Mouse (Mus musculus) ES-E14 (cell line): Measurements from ENCODE around the gene Cpxm2. TPM values are rescaled to one million over a fixed set of nuclear protein-coding genes. Genes with fewer than 3 reads are reported as not detected.

Experiments
- DNase-seq: peaks from one replicate; pipeline ENCODE4 v3.0.0-alpha.2; 2013; ENCODE audit warnings: low read depth, low spot score
- H3K27ac ChIP-seq: 2 replicates; pipeline ENCODE4 v1.5.1; 2012; ENCODE audit warnings: low read depth, mild to moderate bottlenecking, low read length, moderate library complexity, mixed read lengths; ENCODE audit not compliant: poor library complexity, insufficient read depth, severe bottlenecking
- H3K36me3 ChIP-seq: 2 replicates; pipeline ENCODE4 v1.6.1; 2012; ENCODE audit warnings: mild to moderate bottlenecking, low read length, moderate library complexity, mixed read lengths; ENCODE audit not compliant: control insufficient read depth, poor library complexity, insufficient read depth, severe bottlenecking
- H3K4me1 ChIP-seq, 2 experiments: fragments of 150-350 bp in 1 of 2; sonication (generic) in 1 of 2; 2 replicates each; pipeline ENCODE4 v1.6.1; 2012; ENCODE audit warnings: low read length in 2 of 2, mild to moderate bottlenecking in 1 of 2, mixed read lengths in 1 of 2; ENCODE audit not compliant: control insufficient read depth in 2 of 2, insufficient read depth in 2 of 2, poor library complexity in 1 of 2
- H3K4me3 ChIP-seq, 2 experiments: fragments of 150-350 bp in 1 of 2; sonication (generic) in 1 of 2; 2 replicates each; pipeline ENCODE4 v1.5.1; 2012; ENCODE audit warnings: low read length in 2 of 2, low read depth in 1 of 2, mild to moderate bottlenecking in 1 of 2, mixed read lengths in 1 of 2; ENCODE audit not compliant: insufficient read depth in 1 of 2, poor library complexity in 1 of 2, severe bottlenecking in 1 of 2
- H3K9ac ChIP-seq: 2 replicates; pipeline ENCODE4 v1.6.1; 2012; ENCODE audit warnings: low read depth, mild to moderate bottlenecking, low read length, mixed read lengths; ENCODE audit not compliant: poor library complexity, insufficient read depth, severe bottlenecking
- H3K9me3 ChIP-seq: fragments of 150-350 bp; sonication (generic); 2 replicates; pipeline ENCODE4 v1.6.1; 2012; ENCODE audit warnings: low read depth, mild to moderate bottlenecking, low read length; ENCODE audit not compliant: control insufficient read depth, insufficient read depth
- CHD2 ChIP-seq: IDR thresholded peaks from 2 replicates; pipeline ENCODE4 v1.6.1; 2014; ENCODE audit warnings: mild to moderate bottlenecking, low read depth, low read length, inconsistent platforms
- HCFC1 ChIP-seq: IDR thresholded peaks from 2 replicates; pipeline ENCODE4 v1.6.1; 2012; ENCODE audit warnings: low read length, inconsistent platforms, borderline replicate concordance; ENCODE audit not compliant: insufficient read depth
- MAFK ChIP-seq: IDR thresholded peaks from 2 replicates; pipeline ENCODE4 v1.6.1; 2014; ENCODE audit warnings: mild to moderate bottlenecking, low read depth, low read length, inconsistent platforms; ENCODE audit not compliant: insufficient read depth
- ZC3H11A ChIP-seq: IDR thresholded peaks from 2 replicates; pipeline ENCODE4 v1.6.1; 2012; ENCODE audit warnings: low read depth, mild to moderate bottlenecking, inconsistent platforms, low read length, borderline replicate concordance
- ZNF384 ChIP-seq: IDR thresholded peaks from 2 replicates; pipeline ENCODE4 v1.6.1; 2012; ENCODE audit warnings: low read depth, low read length, inconsistent platforms
- in situ Hi-C, 2 experiments: fragments of 600-800 bp; cut with MboI; formaldehyde crosslinking; loops; one replicate each; pipeline ENCODE4 v1.15.1; 2025; ENCODE audit warnings: low sequenced_read_pairs in 2 of 2, inconsistent platforms in 1 of 2; ENCODE audit not compliant: unreplicated experiment in 2 of 2
- total RNA-seq: library from RNA; depleted of rRNA; stranded (reverse); fragments of 300-350 nt; gene quantifications from 2 replicates; pipeline ENCODE4 v1.2.3, GENCODE M21; 2012

Gene Cpxm2
- total RNA-seq, 1 experiment: 0.76 TPM

DNA sequence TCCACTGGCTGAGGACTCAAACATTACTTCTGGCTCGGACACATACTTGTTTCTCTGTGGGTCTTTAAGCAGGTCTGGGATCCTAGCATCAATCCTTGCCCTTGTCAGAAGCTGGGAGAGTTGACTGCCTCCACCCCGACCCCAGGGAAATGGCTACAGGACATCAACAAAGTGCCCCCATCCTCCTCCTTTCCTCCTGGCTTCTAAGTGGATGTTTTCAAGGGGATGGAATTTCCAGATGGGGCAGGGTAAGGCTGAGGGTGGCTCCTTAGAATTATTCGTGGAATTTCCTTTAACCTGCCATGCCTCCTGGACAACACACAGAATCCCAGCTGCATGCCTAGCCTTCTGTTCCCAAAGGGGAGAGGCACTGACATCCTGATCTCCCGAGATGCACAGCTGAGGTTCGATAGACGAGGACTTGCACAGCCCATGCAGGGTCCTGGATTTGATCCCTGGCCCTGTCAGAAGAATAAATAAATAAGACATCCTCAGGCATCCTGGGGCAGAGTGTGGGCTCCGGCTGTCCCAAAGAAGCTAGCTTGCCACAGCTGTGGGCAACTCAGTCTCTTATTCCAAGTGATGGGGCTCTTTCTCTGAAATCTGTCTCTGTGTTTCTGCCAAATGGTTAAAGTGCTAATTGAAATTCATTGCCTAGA, 43.4 kb upstream of the Cpxm2 start:
- H3K9me3 ChIP-seq: no peaks in the 10 kb centered on the region
- H3K4me3 ChIP-seq: no peak overlapping the region
- in situ Hi-C loops: no loop called here
- DNase-seq: no peak
- no peak overlapping the region for H3K9ac ChIP-seq
- TF ChIP-seq ZC3H11A (no peak), CHD2 (no peak), ZNF384 (no peak)
- H3K27ac ChIP-seq: no peak overlapping the region
- H3K4me1 ChIP-seq: no peaks in the 10 kb centered on the region
- H3K36me3 ChIP-seq: no peaks in the 10 kb centered on the region

- Histone ChIP-seq H3K4me1 (no peaks in the 10 kb centered on the region), H3K9ac (no peak overlapping the region), H3K36me3 (no peaks in the 10 kb centered on the region), H3K27ac (no peak overlapping the region), H3K9me3 (no peaks in the 10 kb centered on the region), H3K4me3 (no peak overlapping the region)
- no peak for DNase-seq
- no peak for TF ChIP-seq ZNF384
- TF ChIP-seq CHD2: no peak
- no peak for TF ChIP-seq MAFK
- TF ChIP-seq ZC3H11A: no peak
- no peak for TF ChIP-seq HCFC1
- in situ Hi-C loops: no loop called here
Measured at GRCm38 (mm10) chr7:132196581-132196980, 42.0 kb upstream of the Cpxm2 start.

GRCm38 (mm10) chr7:132193606-132194005, 39.1 kb upstream of the Cpxm2 start:
- Histone ChIP-seq H3K36me3 (no peaks in the 10 kb centered on the region), H3K4me3 (no peak overlapping the region), H3K27ac (no peak overlapping the region), H3K9ac (no peak overlapping the region), H3K9me3 (no peaks in the 10 kb centered on the region), H3K4me1 (no peaks in the 10 kb centered on the region)
- no peak for DNase-seq
- TF ChIP-seq CHD2 (no peak), ZNF384 (no peak), HCFC1 (no peak)
- in situ Hi-C loops: no loop called here

DNA sequence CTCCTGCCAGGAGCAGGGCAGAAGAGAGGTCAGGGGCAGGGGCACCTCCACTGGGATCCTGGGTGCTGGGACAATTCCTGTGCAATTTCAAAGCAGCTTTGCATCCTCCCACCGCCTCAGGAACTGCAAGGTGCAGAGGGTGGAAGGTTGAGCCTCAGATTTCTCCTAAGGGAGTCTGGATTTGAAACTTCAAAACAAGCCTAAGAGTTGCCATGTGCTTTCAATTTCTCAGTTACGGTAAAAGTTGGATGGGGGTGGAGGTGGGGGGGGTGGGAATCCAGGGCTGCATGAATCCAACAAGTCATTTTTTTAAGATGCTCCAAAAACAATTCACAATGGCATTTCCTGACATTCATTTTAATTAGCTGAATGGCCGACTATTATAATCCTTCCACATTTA, 32.9 kb upstream of the Cpxm2 start:
- Histone ChIP-seq H3K9ac (no peak overlapping the region), H3K36me3 (no peaks in the 10 kb centered on the region), H3K9me3 (no peaks in the 10 kb centered on the region), H3K4me3 (no peak overlapping the region), H3K27ac (no peak overlapping the region), H3K4me1 (no peaks in the 10 kb centered on the region; a peak in 1 of 4 replicates)
- in situ Hi-C loops: no loop called here
- DNase-seq: no peak
- no peak for TF ChIP-seq ZNF384
- no peak for TF ChIP-seq MAFK
- no peak for TF ChIP-seq CHD2
- no peak for TF ChIP-seq HCFC1
- no peak for TF ChIP-seq ZC3H11A

DNA sequence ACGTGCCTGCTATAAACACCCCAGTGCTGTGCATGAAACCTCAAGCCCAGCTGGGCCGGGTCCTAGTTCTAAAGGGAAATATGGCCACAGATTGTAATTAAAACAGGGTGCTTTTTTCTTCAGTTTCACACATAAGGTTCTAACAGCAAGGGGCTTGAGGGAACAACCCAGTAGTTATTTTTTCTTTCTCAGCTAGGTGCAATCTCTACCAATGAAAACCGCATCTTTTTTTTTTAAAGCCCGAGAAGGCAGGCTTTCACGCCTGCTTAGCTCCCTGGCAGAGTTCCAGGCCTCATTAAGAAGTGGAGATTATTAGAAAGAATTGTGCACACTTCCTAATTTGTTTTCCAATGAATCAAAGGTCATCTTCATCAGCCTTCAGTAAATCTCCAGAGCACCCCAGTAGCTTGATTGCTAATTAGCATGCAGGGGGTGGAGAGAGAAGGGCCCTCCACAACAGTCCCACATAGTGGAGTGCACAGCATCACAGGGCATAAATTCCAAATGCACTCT, 29.4 kb upstream of the Cpxm2 start:
- Histone ChIP-seq H3K27ac (no peak overlapping the region), H3K36me3 (no peaks in the 10 kb centered on the region), H3K9me3 (no peaks in the 10 kb centered on the region), H3K4me3 (no peak overlapping the region), H3K4me1 (no peaks in the 10 kb centered on the region; a peak in 1 of 4 replicates), H3K9ac (no peak overlapping the region)
- in situ Hi-C loops: no loop called here
- no peak for DNase-seq
- TF ChIP-seq ZNF384: no peak
